Mouse (Mus musculus): ENCODE results near the gene Zfp949. TPM values are rescaled to one million over a fixed set of nuclear protein-coding genes. Genes with fewer than 3 reads are reported as not detected.
A peak's percentile ranks its signal among the peaks of the same experiment; 100 is the strongest.
"Not testable (repeated sequence)": the region's sequence is repeated elsewhere in the genome, so short reads cannot be mapped to it uniquely, and the experiment has no call there.

Zfp949 gene
- total RNA-seq, 2 experiments from 2014 or later: 27.9 to 32.7 TPM

DNA sequence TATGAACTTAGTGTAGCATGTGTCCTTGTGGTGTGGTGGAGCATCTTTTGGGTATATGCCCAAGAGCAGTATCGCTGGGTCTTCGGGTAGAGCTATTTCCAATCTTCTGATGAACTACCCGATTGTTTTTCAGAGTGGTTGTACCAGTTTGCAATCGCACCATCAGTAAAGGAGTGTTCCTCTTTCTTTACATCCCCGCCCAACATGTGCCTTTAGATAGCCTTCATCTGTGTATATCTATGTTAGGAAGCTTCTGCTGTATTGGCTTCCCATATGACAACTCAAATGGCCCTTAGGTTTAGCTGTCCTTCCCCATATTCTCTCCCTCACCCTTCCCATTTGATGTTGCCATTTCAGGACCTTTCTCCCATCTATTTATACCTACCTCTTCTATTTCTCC lies 13.7 kb upstream of the Zfp949 start:
- ATAC-seq (replicated peaks; ENCODE audit: low FRiP score, poor library complexity, severe bottlenecking): peak; percentile 61

- no peak for ATAC-seq (replicated peaks; ENCODE audit: low FRiP score, poor library complexity, severe bottlenecking)
These were observed 8.1 kb upstream of the Zfp949 start for GRCm38 (mm10) chr9:88539546-88540224.

GRCm38 (mm10) chr9:88542816-88543215 lies 5.0 kb upstream of the Zfp949 start:
- no peak for ATAC-seq (replicated peaks; ENCODE audit: low FRiP score, poor library complexity, severe bottlenecking)

- ATAC-seq (replicated peaks; ENCODE audit: low FRiP score, poor library complexity, severe bottlenecking): no peak
These were observed 2.3 kb upstream of the Zfp949 start for GRCm38 (mm10) chr9:88545534-88545933.

DNA sequence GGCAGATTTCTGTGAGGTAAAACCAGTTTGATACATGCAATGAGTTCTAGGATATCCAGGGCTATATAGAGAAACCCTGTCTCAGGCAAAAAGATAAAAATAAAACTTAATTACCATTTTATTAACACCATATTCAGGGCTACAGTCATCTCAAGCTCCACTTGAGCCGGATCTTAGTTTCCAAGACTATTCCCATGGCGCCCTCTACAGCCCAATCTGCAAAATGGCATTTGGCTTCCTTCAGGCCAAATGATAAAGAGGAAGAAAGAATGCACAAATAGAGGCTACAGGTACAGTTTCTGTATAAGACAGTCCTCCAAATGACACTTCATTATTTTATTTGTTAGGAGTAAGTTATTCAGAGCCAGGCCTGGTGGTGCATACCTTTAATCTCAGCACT lies 1.7 kb upstream of the Zfp949 start:
- ATAC-seq (replicated peaks; ENCODE audit: low FRiP score, poor library complexity, severe bottlenecking): peak; percentile 63

DNA sequence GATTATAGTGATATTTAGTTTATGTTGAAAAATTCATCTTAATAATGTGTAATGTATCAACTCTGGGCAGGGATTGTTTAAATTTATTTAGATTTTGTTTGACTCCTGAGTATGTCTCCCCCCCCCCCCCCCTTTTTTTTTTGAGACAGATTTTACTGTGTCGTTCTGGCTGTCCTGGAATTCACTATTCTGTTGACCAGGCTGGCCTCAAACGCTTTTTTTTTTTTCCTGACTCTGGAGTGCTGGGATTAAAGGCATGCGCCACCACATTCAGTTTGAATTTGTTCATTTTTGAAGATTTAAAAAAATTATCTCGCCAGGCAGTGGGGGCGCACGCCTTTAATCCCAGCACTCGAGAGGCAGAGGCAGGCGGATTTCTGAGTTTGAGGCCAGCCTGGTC lies 1.2 kb upstream of the Zfp949 start:
- no peak for ATAC-seq (replicated peaks; ENCODE audit: low FRiP score, poor library complexity, severe bottlenecking)

GRCm38 (mm10) chr9:88547270-88547669 lies 550 bp upstream of the Zfp949 start:
- peak; percentile 57 for ATAC-seq (replicated peaks; ENCODE audit: low FRiP score, poor library complexity, severe bottlenecking)

GRCm38 (mm10) chr9:88548614-88548945 lies 760 bp downstream of the Zfp949 start:
- ATAC-seq (replicated peaks; ENCODE audit: low FRiP score, poor library complexity, severe bottlenecking): no peak

GRCm38 (mm10) chr9:88553071-88553470 lies 5.3 kb downstream of the Zfp949 start:
- ATAC-seq (replicated peaks; ENCODE audit: low FRiP score, poor library complexity, severe bottlenecking): no peak

DNA sequence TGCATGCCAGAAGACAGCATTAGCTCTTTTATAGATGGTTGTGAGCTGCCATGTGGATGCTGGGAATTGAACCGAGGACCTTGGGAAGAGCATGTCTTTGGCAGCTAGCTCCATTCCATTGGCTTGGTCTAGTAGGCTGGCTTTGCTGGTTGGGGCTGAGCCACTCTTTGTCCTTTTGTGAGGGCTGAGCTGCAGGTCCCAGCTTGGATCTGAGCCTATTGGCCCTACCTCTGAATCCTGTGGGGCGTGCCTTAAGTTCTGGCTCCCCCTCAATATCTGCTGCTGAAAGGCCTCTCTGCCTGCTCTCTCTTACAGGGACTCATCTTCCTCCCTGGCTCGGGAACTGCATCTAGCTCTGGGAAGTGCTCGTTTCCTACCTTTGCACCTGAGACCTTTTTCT lies 10.3 kb downstream of the Zfp949 start:
- no peak for ATAC-seq (replicated peaks; ENCODE audit: low FRiP score, poor library complexity, severe bottlenecking)

GRCm38 (mm10) chr9:88561476-88561875 lies 13.7 kb downstream of the Zfp949 start:
- not testable (repeated sequence) for ATAC-seq (replicated peaks; ENCODE audit: low FRiP score, poor library complexity, severe bottlenecking)

- ATAC-seq (replicated peaks; ENCODE audit: low FRiP score, poor library complexity, severe bottlenecking): not testable (repeated sequence)
These were observed 22.7 kb downstream of the Zfp949 start for GRCm38 (mm10) chr9:88570471-88570870.

GRCm38 (mm10) chr9:88580591-88580990 lies 32.8 kb downstream of the Zfp949 start, which contains the start of gene Trim43a:
Gene Trim43a, plus strand, starts transcription at chr9:88580891.
- not testable (repeated sequence) for ATAC-seq (replicated peaks; ENCODE audit: low FRiP score, poor library complexity, severe bottlenecking)

DNA sequence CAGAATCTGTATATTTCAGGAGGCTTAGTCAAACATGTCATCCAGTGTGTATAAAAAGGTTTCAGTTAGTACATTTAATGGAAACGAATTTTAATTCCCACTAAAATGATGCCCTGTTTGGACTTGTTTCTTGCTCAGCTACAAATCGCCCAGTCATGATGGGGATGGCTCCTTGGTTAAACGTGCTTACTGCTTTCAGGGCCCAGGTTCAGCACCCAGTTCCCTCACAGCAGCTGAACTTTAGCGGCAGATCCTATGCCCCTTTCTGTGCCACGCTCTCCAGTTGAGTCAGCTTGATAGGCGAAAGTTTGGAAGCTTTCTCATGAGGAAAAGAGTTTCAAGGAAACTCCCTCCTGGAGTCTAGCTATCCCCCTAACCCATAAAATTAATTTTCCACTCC lies 45.9 kb downstream of the Zfp949 start:
- ATAC-seq (replicated peaks; ENCODE audit: low FRiP score, poor library complexity, severe bottlenecking): not testable (repeated sequence)

DNA sequence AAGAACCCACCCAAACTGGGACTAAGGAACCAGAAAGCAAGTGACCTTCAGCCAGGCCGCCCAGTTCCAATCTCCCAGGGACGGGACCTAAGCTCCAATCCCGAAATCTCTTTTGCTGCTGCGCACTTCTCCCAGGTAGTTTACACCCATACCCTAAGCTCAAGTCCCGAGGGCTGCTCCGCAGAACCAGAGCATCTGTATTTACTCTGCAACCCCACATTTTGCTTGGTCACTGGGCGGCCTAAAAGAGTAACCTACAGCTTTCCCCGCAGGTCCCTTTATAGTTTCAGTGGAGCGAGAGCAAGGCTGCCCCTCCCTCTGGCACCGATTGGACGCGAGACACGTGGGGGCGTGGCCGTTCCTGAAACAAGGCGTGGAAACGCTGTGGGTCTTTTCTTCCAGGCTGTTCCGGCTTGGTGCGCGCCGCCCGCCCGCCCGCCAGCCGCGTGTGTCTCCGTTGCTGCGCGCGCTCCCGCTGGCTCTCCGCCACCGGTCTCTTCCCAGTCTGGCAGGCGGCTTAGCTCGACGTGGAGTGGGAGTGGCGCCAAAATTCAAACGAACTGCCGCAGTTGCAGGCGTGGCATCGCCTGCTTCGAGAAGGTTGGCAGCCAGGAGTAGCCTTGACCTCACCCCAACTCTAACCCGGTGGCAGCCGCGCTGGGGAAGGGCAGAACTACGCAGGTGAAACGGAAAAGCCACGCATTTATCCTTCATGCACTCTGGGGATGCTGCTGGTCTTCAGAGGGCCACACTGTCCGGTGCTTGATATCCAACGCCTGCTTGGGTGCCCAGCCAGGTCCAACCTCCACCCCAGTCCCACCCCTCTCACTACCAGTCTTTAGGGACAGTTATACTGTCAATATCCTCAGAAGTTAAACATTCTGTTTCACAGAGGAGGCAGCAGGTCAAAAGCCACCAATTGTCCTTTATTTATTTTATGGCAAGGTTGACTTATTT lies 51.7 kb downstream of the Zfp949 start:
- peak; percentile 96 for ATAC-seq (replicated peaks; ENCODE audit: low FRiP score, poor library complexity, severe bottlenecking)

Other genes starting within 250 kb of the Zfp949 start
- gene Nt5e, start 220.8 kb upstream of the Zfp949 start, total RNA-seq (2015; ENCODE audit: low replicate concordance): 3.6 TPM in 1 of 2 replicates, not detected in the other
- gene Nt5e, start 220.8 kb upstream of the Zfp949 start, total RNA-seq (2017; ENCODE audit: low replicate concordance): 0.90 TPM in 1 of 2 replicates, not detected in the other
- gene Snx14, start 109.1 kb upstream of the Zfp949 start, total RNA-seq (2015; ENCODE audit: low replicate concordance): 20.2 and 33.1 TPM in 2 replicates
- 17.8 and 21.6 TPM in 2 replicates for gene Snx14, start 109.1 kb upstream of the Zfp949 start, total RNA-seq (2017; ENCODE audit: low replicate concordance)
- not detected in 2 replicates for gene Gm20537, start 91.4 kb upstream of the Zfp949 start, total RNA-seq (2015; ENCODE audit: low replicate concordance)
- 3.6 TPM in 1 of 2 replicates, not detected in the other for gene Gm20537, start 91.4 kb upstream of the Zfp949 start, total RNA-seq (2017; ENCODE audit: low replicate concordance)
- 80.0 and 119 TPM in 2 replicates for gene Syncrip, start 65.4 kb upstream of the Zfp949 start, total RNA-seq (2015; ENCODE audit: low replicate concordance)
- gene Syncrip, start 65.4 kb upstream of the Zfp949 start, total RNA-seq (2017; ENCODE audit: low replicate concordance): 69.6 and 108 TPM in 2 replicates
- gene Trim43a, start 32.9 kb downstream of the Zfp949 start, total RNA-seq (2015; ENCODE audit: low replicate concordance): not detected in 2 replicates
- gene Trim43a, start 32.9 kb downstream of the Zfp949 start, total RNA-seq (2017; ENCODE audit: low replicate concordance): not detected in 2 replicates
- 10.9 and 19.1 TPM in 2 replicates for gene Mthfsl, start 172.3 kb downstream of the Zfp949 start, total RNA-seq (2015; ENCODE audit: low replicate concordance)
- gene Mthfsl, start 172.3 kb downstream of the Zfp949 start, total RNA-seq (2017; ENCODE audit: low replicate concordance): 0.91 and 1.4 TPM in 2 replicates
- gene Bcl2a1d, start 183.9 kb downstream of the Zfp949 start, total RNA-seq (2015; ENCODE audit: low replicate concordance): 3.2 and 11.3 TPM in 2 replicates
- 3.1 TPM in 1 of 2 replicates, not detected in the other for gene Bcl2a1d, start 183.9 kb downstream of the Zfp949 start, total RNA-seq (2017; ENCODE audit: low replicate concordance)